Mouse (Mus musculus) limb, embryonic 12.5 days (tissue): ENCODE measurements around the gene Cops9. TPM values are rescaled to one million over a fixed set of nuclear protein-coding genes. Genes with fewer than 3 reads are reported as not detected.

Source experiments
- ATAC-seq: fragments of 200-750 bp; cut with Nextera tagmentation; 2 replicates; pipeline ENCODE4 v1.8.0; 2017; ENCODE audit warnings: low read depth, moderate TSS enrichment; ENCODE audit not compliant: insufficient number of reproducible peaks, insufficient read depth, low FRiP score, low TSS enrichment
- H3K27ac ChIP-seq: fragments of 300-500 bp; sonication (generic); 2 replicates; pipeline ENCODE4 v1.5.1; 2016; ENCODE audit warnings: mild to moderate bottlenecking, moderate library complexity
- H3K27me3 ChIP-seq: fragments of 300-500 bp; sonication (generic); 2 replicates; pipeline ENCODE4 v1.6.1; 2016; ENCODE audit warnings: mild to moderate bottlenecking, moderate library complexity
- H3K36me3 ChIP-seq: fragments of 300-500 bp; sonication (generic); 2 replicates; pipeline ENCODE4 v1.6.1; 2016; ENCODE audit warnings: mild to moderate bottlenecking, moderate library complexity
- H3K4me1 ChIP-seq: fragments of 300-500 bp; sonication (generic); replicated peaks from 2 replicates; pipeline ENCODE4 v1.6.1; 2016
- H3K4me2 ChIP-seq: fragments of 300-500 bp; sonication (generic); 2 replicates; pipeline ENCODE4 v1.6.1; 2016; ENCODE audit warnings: mild to moderate bottlenecking, moderate library complexity
- H3K4me3 ChIP-seq: fragments of 300-500 bp; sonication (generic); replicated peaks from 2 replicates; pipeline ENCODE4 v1.5.1; 2016; ENCODE audit warnings: mild to moderate bottlenecking
- H3K9ac ChIP-seq: fragments of 300-500 bp; sonication (generic); replicated peaks from 2 replicates; pipeline ENCODE4 v1.6.1; 2016; ENCODE audit warnings: mild to moderate bottlenecking, moderate library complexity
- H3K9me3 ChIP-seq: fragments of 300-500 bp; sonication (generic); 2 replicates; pipeline ENCODE4 v1.6.1; 2016; ENCODE audit warnings: mild to moderate bottlenecking, moderate library complexity
- WGBS: fragments of 180-500 bp; shearing (Covaris S2); methylation state at CpG from one replicate; pipeline ENCODE4 v1.1.7; 2016; 5-methylcytosine and 5-hydroxymethylcytosine counted together
- polyA plus RNA-seq: library from polyadenylated mRNA; unstranded; fragments of >200 nt; fragmentation: Nextera tagmentation; extraction: Ambion mirVana; gene quantifications from 2 replicates; pipeline ENCODE4 v1.2.1, GENCODE M21; 2016

Gene Cops9
- polyA plus RNA-seq, 1 experiment from 2014 or later, result 362 TPM

DNA sequence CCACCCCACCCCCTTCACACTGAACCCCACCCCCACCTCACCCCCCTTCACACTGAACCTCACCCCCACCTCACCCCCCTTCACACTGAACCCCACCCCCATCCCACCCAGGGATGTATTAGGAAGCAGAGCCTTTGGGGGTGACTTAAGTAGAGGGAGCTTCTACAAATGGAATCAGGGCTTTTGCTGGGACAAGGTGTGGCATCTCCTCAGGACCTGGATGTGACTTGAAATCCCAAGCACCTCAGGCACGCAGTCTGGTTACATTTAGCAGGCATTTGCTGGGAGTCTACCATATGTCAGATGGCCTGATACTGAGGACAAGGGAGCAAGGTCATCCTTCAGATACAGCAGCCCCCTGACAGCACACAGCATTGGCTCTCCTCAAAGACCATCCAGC lies 7.2 kb downstream of the Cops9 start:
- Histone ChIP-seq H3K4me2 (no peak overlapping the region), H3K9ac (no peak overlapping the region), H3K27me3 (no peaks in the 10 kb centered on the region), H3K36me3 (peaks cover 46% of the 10 kb centered on the region), H3K4me1 (no peaks in the 10 kb centered on the region), H3K27ac (peak overlapping the region; percentile 66; the same call in 1 of the 2 replicates), H3K9me3 (no peaks in the 10 kb centered on the region), H3K4me3 (no peak overlapping the region)
- 67% methylated on average over 1 of the region's 1 CpGs for WGBS
- no peak for ATAC-seq

DNA sequence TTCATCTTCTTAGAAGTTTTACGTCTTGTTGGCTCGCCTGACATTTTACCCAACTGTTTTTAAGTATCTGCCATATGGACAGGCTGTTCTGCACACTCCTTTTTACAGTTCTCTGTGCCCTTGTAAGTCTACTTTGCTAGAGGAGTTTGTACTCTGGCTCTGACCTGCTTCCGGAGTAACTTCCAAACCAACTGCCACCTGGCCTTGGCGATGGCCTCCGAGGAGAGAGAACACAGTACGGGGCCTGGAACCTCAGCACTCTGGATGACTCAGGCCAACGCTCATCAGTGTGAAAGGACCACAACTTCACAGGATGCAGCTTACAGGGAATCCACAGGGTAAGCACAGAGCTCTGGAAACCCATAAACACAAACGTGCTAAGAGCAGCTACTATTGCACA lies 8.1 kb downstream of the Cops9 start:
- peaks cover 37% of the 10 kb centered on the region for H3K36me3 ChIP-seq
- H3K27ac ChIP-seq, result peak overlapping the region; percentile 41; the same call in 1 of the 2 replicates
- H3K27me3 ChIP-seq, result no peaks in the 10 kb centered on the region
- WGBS, result 81% methylated on average over 8 of the region's 8 CpGs
- H3K4me3 ChIP-seq, result no peak overlapping the region
- H3K9ac ChIP-seq, result no peak overlapping the region; the same call in 1 of the 2 replicates
- ATAC-seq, result no peak
- no peak overlapping the region for H3K4me2 ChIP-seq
- H3K4me1 ChIP-seq, result no peaks in the 10 kb centered on the region
- no peaks in the 10 kb centered on the region for H3K9me3 ChIP-seq

DNA sequence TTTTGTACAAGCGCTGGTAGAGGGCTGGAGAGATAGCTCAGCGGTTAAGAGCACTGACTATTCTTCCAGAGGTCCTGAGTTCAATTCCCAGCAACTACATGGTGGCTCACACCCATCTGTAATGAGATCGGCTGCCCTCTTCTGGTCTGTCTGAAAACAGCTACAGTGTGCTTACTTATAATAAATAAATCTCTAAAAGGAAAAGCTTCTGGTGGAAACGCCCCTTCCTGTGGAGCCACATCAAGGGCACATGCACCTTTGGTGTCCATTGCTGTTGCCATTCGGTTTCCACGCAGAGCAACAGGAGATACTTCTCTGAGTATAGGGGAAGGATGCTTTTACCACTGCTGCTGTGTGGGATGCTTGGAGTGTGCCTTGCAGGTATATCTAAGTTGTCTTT lies 8.8 kb downstream of the Cops9 start:
- Histone ChIP-seq H3K27me3 (no peaks in the 10 kb centered on the region), H3K9ac (no peak overlapping the region), H3K36me3 (peaks cover 30% of the 10 kb centered on the region), H3K27ac (no peak overlapping the region), H3K4me1 (no peaks in the 10 kb centered on the region), H3K4me3 (no peak overlapping the region), H3K9me3 (no peaks in the 10 kb centered on the region), H3K4me2 (no peak overlapping the region)
- 68% methylated on average over 6 of the region's 6 CpGs for WGBS
- ATAC-seq, result no peak

- Histone ChIP-seq H3K4me2 (no peak overlapping the region), H3K27me3 (no peaks in the 10 kb centered on the region), H3K9me3 (no peaks in the 10 kb centered on the region), H3K9ac (no peak overlapping the region), H3K36me3 (peaks cover 22% of the 10 kb centered on the region), H3K4me3 (no peak overlapping the region), H3K27ac (no peak overlapping the region), H3K4me1 (no peaks in the 10 kb centered on the region)
- WGBS, result 68% methylated on average over 5 of the region's 5 CpGs
- ATAC-seq, result no peak
Measured at GRCm38 (mm10) chr1:92632196-92632595, 9.6 kb downstream of the Cops9 start.

DNA sequence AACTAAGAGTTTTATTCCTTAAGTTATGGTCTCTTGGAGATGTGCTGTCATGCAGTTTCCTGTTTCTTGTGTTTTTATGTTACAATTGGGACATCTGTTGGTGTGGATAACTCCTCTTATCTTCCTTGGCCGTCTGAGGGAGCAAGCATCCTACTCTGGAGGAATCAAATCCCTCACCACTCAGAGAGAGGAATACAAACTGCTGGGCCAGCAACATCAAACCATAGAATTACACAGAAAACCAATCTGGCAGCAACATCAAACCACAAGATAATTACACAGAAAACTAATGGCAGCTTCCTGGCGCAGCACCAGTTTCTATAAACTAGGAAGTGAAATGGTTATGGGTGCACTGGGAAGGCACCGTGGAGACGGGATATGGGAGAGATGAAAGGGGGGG lies 13.6 kb downstream of the Cops9 start:
- H3K4me2 ChIP-seq, result no peak overlapping the region
- no peak overlapping the region for H3K4me3 ChIP-seq
- H3K36me3 ChIP-seq, result no peaks in the 10 kb centered on the region
- no peak overlapping the region for H3K27ac ChIP-seq
- WGBS, result 73% methylated on average over 4 of the region's 4 CpGs
- no peaks in the 10 kb centered on the region for H3K27me3 ChIP-seq
- no peaks in the 10 kb centered on the region for H3K9me3 ChIP-seq
- no peak overlapping the region for H3K9ac ChIP-seq
- H3K4me1 ChIP-seq, result no peaks in the 10 kb centered on the region
- ATAC-seq, result no peak

- no peaks in the 10 kb centered on the region for H3K36me3 ChIP-seq
- no peak overlapping the region for H3K4me2 ChIP-seq
- ATAC-seq, result no peak
- H3K27ac ChIP-seq, result no peak overlapping the region
- H3K9ac ChIP-seq, result no peak overlapping the region
- H3K4me1 ChIP-seq, result no peaks in the 10 kb centered on the region
- H3K9me3 ChIP-seq, result no peaks in the 10 kb centered on the region
- peaks cover 12% of the 10 kb centered on the region; the same call in 1 of the 2 replicates for H3K27me3 ChIP-seq
- H3K4me3 ChIP-seq, result no peak overlapping the region
- 73% methylated on average over 4 of the region's 4 CpGs for WGBS
Measured at GRCm38 (mm10) chr1:92618360-92618759, 23.4 kb downstream of the Cops9 start.

DNA sequence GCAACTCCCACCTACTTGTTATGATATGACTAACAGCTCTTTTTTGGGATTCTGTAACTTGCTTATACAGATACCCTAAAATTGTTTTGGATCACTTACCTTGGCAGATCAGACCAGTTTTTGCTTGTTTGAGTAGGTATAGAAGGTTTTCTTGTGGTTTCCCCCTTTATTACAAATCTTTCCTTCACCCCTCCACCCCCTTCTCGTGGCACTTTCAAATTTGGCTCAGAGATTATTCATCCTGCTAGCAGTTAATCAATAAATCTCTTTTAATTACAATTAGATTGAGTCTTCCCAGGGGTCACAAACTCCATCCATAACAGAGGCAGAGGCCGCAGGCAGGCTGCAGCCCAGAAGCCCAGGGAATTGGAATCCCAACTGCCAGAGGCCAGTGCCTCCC lies 24.3 kb downstream of the Cops9 start, which contains the start of gene Olfr12:
TSS of gene Olfr12 (plus strand) at position 301 of the 400 bp plus-strand sequence.
- Histone ChIP-seq H3K4me2 (no peak within 1 kb of the TSS), H3K4me3 (no peak within 1 kb of the TSS), H3K9ac (no peak within 1 kb of the TSS), H3K9me3 (no peaks in the 10 kb centered on the region), H3K27ac (no peak within 1 kb of the TSS), H3K4me1 (no peaks in the 10 kb centered on the region), H3K27me3 (peaks cover 12% of the 10 kb centered on the region; the same call in 1 of the 2 replicates), H3K36me3 (no peaks in the 10 kb centered on the region)
- WGBS, result 44% methylated on average over 2 of the region's 2 CpGs
- no peak for ATAC-seq

- Histone ChIP-seq H3K9ac (no peak overlapping the region), H3K9me3 (no peaks in the 10 kb centered on the region), H3K4me1 (no peaks in the 10 kb centered on the region), H3K27me3 (peaks cover 20% of the 10 kb centered on the region; the same call in 1 of the 2 replicates), H3K36me3 (no peaks in the 10 kb centered on the region), H3K4me3 (no peak overlapping the region), H3K4me2 (no peak overlapping the region), H3K27ac (no peak overlapping the region)
- 74% methylated on average over 1 of the region's 1 CpGs for WGBS
- ATAC-seq, result no peak
Measured at GRCm38 (mm10) chr1:92616046-92616445, 25.7 kb downstream of the Cops9 start.

DNA sequence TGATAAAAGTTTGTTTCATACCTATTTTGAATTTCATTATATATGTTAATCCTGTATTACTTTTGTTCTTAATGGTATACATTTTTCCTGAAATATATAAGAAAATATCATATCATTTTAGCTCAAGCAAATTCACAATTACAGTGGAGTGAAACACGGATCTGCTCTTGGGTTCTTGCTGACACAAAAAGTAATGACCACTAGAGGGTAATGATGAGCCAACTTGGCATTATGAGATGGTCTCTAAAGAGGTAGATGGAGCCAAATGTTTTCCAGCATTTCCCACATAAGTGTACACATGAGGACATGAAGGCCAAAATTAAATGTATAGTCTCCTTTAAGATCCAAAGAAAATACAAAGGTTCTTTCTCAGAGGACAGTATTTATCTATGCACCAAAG lies 27.3 kb downstream of the Cops9 start:
- no peak overlapping the region for H3K27ac ChIP-seq
- no peak for ATAC-seq
- no peak overlapping the region for H3K4me2 ChIP-seq
- H3K9me3 ChIP-seq, result no peaks in the 10 kb centered on the region
- 32% methylated on average over 1 of the region's 1 CpGs for WGBS
- H3K27me3 ChIP-seq, result peaks cover 13% of the 10 kb centered on the region
- no peak overlapping the region for H3K4me3 ChIP-seq
- no peaks in the 10 kb centered on the region for H3K4me1 ChIP-seq
- H3K36me3 ChIP-seq, result no peaks in the 10 kb centered on the region
- no peak overlapping the region for H3K9ac ChIP-seq

DNA sequence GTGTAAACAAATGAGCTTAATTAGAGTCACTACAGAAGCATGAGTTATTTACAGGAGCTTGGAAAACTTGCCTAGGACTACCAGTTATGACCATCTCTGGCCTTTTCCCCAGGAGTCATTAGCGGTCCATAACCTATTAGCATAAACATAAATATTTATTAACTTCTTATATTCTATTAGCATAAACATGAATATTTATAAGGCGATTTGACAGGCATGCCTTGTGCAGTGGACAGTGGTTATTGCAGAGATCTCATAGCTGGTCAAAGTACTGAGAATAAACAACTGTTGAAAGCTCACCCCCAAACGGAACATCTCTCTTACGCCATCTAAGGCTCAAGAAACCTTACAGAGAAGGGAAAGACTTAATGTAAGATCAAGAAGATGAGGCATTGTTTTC lies 28.6 kb downstream of the Cops9 start:
- H3K4me2 ChIP-seq, result no peak overlapping the region
- no peak overlapping the region for H3K4me3 ChIP-seq
- H3K9me3 ChIP-seq, result no peaks in the 10 kb centered on the region
- peaks cover 13% of the 10 kb centered on the region for H3K27me3 ChIP-seq
- no peaks in the 10 kb centered on the region for H3K4me1 ChIP-seq
- no peak overlapping the region for H3K9ac ChIP-seq
- WGBS, result 54% methylated on average over 4 of the region's 4 CpGs
- H3K36me3 ChIP-seq, result no peaks in the 10 kb centered on the region
- ATAC-seq, result no peak
- no peak overlapping the region for H3K27ac ChIP-seq

GRCm38 (mm10) chr1:92611008-92611407 lies 30.8 kb downstream of the Cops9 start:
- Histone ChIP-seq H3K9me3 (no peaks in the 10 kb centered on the region), H3K27me3 (peaks cover 13% of the 10 kb centered on the region)

GRCm38 (mm10) chr1:92607711-92608110 lies 34.1 kb downstream of the Cops9 start:
- WGBS, result 80% methylated on average over 4 of the region's 4 CpGs
- ATAC-seq, result no peak

More at GRCm38 (mm10) chr1:92611008-92611407, 30.8 kb downstream of the Cops9 start:
- no peak for ATAC-seq
- H3K4me1 ChIP-seq, result no peaks in the 10 kb centered on the region
- 8% methylated on average over 5 of the region's 5 CpGs for WGBS
- no peak overlapping the region for H3K4me3 ChIP-seq
- no peak overlapping the region for H3K9ac ChIP-seq
- no peaks in the 10 kb centered on the region for H3K36me3 ChIP-seq
- H3K27ac ChIP-seq, result no peak overlapping the region
- H3K4me2 ChIP-seq, result no peak overlapping the region

More at GRCm38 (mm10) chr1:92607711-92608110, 34.1 kb downstream of the Cops9 start:
- no peaks in the 10 kb centered on the region for H3K36me3 ChIP-seq
- no peaks in the 10 kb centered on the region for H3K9me3 ChIP-seq
- H3K27me3 ChIP-seq, result peaks cover 13% of the 10 kb centered on the region
- H3K4me1 ChIP-seq, result no peaks in the 10 kb centered on the region
- no peak overlapping the region for H3K4me2 ChIP-seq
- no peak overlapping the region for H3K27ac ChIP-seq
- H3K9ac ChIP-seq, result no peak overlapping the region
- no peak overlapping the region for H3K4me3 ChIP-seq
